Mouse (Mus musculus): ENCODE results near the gene Ces4a.

DNA sequence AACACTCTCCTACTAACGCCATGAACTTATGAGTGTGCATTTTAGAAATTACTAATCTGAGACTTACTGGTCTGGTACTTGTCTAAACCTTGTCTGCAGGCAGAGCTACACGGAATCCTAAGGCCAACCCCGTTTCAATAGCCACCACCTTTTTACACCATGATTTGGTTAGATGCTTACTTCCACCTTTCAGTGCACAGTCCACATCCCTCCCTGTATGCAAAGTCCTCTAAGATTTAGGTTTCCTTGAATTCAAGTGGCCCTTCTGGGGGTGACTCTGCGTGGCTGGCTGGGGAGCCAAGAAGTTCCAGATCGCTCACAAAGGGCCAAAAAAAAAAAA, 38.4 kb downstream of the Ces4a start:
- TF ChIP-seq POLR2A (IDR thresholded peaks at IDR 0.05; ENCODE audit: insufficient read depth, low read depth, low read length): no peak
- no peak for TF ChIP-seq CTCF (IDR thresholded peaks at IDR 0.05; ENCODE audit: insufficient read depth, low read depth, low read length)

Data from olfactory bulb, adult 2 months (tissue).